Mouse (Mus musculus) heart, embryonic 11.5 days (tissue): ENCODE results near the gene Actn1. TPM values are rescaled to one million over a fixed set of nuclear protein-coding genes. Genes with fewer than 3 reads are reported as not detected.
A peak's percentile ranks its signal among the peaks of the same experiment; 100 is the strongest.

Experiments used
- ATAC-seq: fragments of 200-750 bp; cut with Nextera tagmentation; replicated peaks from 2 replicates; pipeline ENCODE4 v1.8.0; 2017; ENCODE audit warnings: moderate library complexity; ENCODE audit not compliant: insufficient number of reproducible peaks, low FRiP score, low TSS enrichment
- H3K27ac ChIP-seq: fragments of 300-500 bp; sonication (generic); 2 replicates; pipeline ENCODE4 v1.5.1; 2014; ENCODE audit warnings: mild to moderate bottlenecking, low read depth, low read length
- H3K27me3 ChIP-seq: fragments of 300-500 bp; sonication (generic); 2 replicates; pipeline ENCODE4 v1.6.1; 2014; ENCODE audit warnings: mild to moderate bottlenecking, low read length, mixed read lengths; ENCODE audit not compliant: control insufficient read depth, insufficient read depth
- H3K36me3 ChIP-seq: fragments of 300-500 bp; sonication (generic); 2 replicates; pipeline ENCODE4 v1.6.1; 2014; ENCODE audit warnings: mild to moderate bottlenecking, low read length, moderate library complexity, mixed read lengths; ENCODE audit not compliant: control insufficient read depth, insufficient read depth
- H3K4me1 ChIP-seq: fragments of 300-500 bp; sonication (generic); 2 replicates; pipeline ENCODE4 v1.6.1; 2014; ENCODE audit warnings: low read length; ENCODE audit not compliant: control insufficient read depth, insufficient read depth
- H3K4me2 ChIP-seq: fragments of 300-500 bp; sonication (generic); 2 replicates; pipeline ENCODE4 v1.6.1; 2014; ENCODE audit warnings: mild to moderate bottlenecking, moderate library complexity
- H3K4me3 ChIP-seq: fragments of 300-500 bp; sonication (generic); 2 replicates; pipeline ENCODE4 v1.5.1; 2014; ENCODE audit warnings: low read depth, low read length
- H3K9ac ChIP-seq: fragments of 300-500 bp; sonication (generic); 2 replicates; pipeline ENCODE4 v1.6.1; 2014; ENCODE audit warnings: mild to moderate bottlenecking, low read depth, low read length, moderate library complexity
- H3K9me3 ChIP-seq: fragments of 300-500 bp; sonication (generic); replicated peaks from 2 replicates; pipeline ENCODE4 v1.6.1; 2016; ENCODE audit warnings: low read length; ENCODE audit not compliant: control insufficient read depth
- WGBS: fragments of 180-500 bp; shearing (Covaris S2); extraction: QIAGEN DNeasy Blood & Tissue Kit; methylation state at CpG from one replicate; pipeline ENCODE4 v1.1.7; 2014; ENCODE audit not compliant: insufficient replicate concordance; 5-methylcytosine and 5-hydroxymethylcytosine counted together
- polyA plus RNA-seq: library from polyadenylated mRNA; unstranded; fragments of >200 nt; fragmentation: Nextera tagmentation; extraction: Ambion mirVana; gene quantifications from 2 replicates; pipeline ENCODE4 v1.2.1, GENCODE M21; 2014

The Actn1 gene
- polyA plus RNA-seq, 1 experiment from 2014 or later, result 53.2 TPM

DNA sequence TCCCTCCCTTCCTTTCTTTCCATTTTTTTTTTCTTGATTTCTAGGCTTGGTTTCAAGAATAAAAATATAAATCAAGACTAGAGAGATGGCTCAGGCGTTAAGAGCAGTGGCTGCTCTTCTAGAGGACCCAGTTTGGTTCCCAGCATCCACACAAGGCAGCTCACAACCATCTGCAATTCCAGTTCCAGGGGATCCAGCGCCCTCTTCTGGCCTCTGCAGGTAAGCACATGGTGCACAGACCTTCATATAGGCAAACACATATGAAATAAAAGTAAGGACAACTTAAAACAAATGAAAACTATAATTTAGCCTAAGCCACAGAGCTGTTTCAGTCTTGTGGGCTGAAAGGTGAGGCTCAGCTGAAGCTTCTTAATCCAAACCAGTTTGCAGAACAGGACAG lies 60.4 kb downstream of the Actn1 start:
- 62% methylated on average over 2 of the region's 2 CpGs for WGBS
- H3K4me1 ChIP-seq, result peaks cover 13% of the 10 kb centered on the region
- 0 out of 2 replicates have a peak, but pooled peaks cover 4% of the 10 kb centered on the region for H3K9me3 ChIP-seq
- no peaks in the 10 kb centered on the region for H3K27me3 ChIP-seq
- H3K36me3 ChIP-seq, result peaks cover 37% of the 10 kb centered on the region
- no peak overlapping the region for H3K9ac ChIP-seq
- no peak overlapping the region for H3K4me2 ChIP-seq
- H3K4me3 ChIP-seq, result no peak overlapping the region
- no peak for ATAC-seq
- peak overlapping the region; percentile 57; the same call in 1 of the 2 replicates for H3K27ac ChIP-seq

DNA sequence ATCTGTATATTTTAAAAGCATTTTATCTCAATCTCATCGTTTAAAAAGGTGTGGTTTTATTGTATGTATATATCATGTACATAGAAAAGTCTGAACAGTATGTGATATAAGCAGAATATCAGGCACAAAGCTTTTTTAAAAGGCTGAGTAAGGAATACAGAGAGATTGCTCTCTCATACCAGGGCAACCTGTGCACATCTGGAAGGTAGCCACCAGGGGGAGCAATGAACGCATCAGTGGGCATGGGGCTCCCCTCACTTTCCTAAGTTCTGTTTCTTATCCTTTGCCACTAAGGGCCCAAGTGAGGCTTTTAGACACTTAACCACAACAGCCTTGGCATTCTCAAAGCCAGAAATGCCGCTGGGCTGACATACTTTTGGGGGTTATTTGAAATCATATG lies 61.7 kb downstream of the Actn1 start:
- 0 out of 2 replicates have a peak overlapping the region, but pooled peaks have one; percentile 57 for H3K27ac ChIP-seq
- no peaks in the 10 kb centered on the region for H3K27me3 ChIP-seq
- 18% methylated on average over 3 of the region's 3 CpGs for WGBS
- no peak for ATAC-seq
- no peak overlapping the region for H3K4me3 ChIP-seq
- peaks cover 13% of the 10 kb centered on the region for H3K4me1 ChIP-seq
- H3K9ac ChIP-seq, result no peak overlapping the region
- H3K4me2 ChIP-seq, result no peak overlapping the region
- peaks cover 33% of the 10 kb centered on the region for H3K36me3 ChIP-seq
- 0 out of 2 replicates have a peak, but pooled peaks cover 4% of the 10 kb centered on the region for H3K9me3 ChIP-seq

DNA sequence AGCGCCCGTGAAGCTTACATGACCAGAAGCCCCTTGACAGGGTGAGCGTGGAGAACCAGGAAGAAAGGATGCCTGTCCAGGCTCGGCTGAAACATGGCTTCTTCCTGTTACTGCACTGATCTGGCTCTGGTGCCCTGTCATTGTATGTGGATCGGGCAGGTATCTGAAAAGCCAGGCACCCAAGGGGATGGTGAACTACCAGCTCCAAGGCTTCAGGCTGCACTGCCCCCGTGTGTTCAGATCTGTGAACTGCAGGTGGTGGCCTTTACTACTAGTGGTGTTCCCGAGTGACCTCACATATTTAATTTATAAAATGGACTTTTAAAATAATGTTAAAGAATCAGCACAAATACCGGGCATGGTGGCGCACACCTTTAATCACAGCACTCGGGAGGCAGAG lies 62.8 kb downstream of the Actn1 start:
- Histone ChIP-seq H3K36me3 (peaks cover 26% of the 10 kb centered on the region), H3K4me2 (no peak overlapping the region), H3K27me3 (no peaks in the 10 kb centered on the region), H3K9ac (no peak overlapping the region), H3K4me1 (peaks cover 8% of the 10 kb centered on the region; the same call in 1 of the 2 replicates), H3K27ac (no peak overlapping the region), H3K4me3 (no peak overlapping the region), H3K9me3 (0 out of 2 replicates have a peak, but pooled peaks cover 4% of the 10 kb centered on the region)
- no peak for ATAC-seq
- WGBS, result 77% methylated on average over 10 of the region's 10 CpGs

DNA sequence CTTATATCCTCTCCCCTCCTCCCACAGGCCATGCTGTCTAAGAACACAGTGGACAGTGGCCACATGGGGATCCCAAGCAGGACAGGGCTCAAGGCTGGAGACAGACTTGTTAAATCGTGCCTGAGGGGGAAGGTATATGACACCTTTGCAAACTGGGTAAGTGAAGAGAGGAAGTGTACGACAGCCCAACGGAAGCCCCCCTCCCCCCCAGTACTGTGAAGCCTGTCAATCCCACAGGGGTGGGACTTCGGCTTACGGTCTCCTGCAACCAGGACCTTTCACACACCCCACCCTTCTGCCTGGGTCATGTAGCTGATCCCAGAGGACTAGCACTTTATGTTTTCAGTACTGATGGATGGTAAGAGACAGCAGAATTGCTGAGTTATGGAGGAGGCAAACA lies 68.4 kb downstream of the Actn1 start:
- Histone ChIP-seq H3K4me1 (no peaks in the 10 kb centered on the region), H3K4me2 (no peak overlapping the region), H3K27me3 (no peaks in the 10 kb centered on the region), H3K27ac (no peak overlapping the region), H3K9me3 (no peaks in the 10 kb centered on the region), H3K36me3 (peaks cover 24% of the 10 kb centered on the region), H3K9ac (no peak overlapping the region), H3K4me3 (no peak overlapping the region)
- 82% methylated on average over 5 of the region's 5 CpGs for WGBS
- no peak for ATAC-seq

DNA sequence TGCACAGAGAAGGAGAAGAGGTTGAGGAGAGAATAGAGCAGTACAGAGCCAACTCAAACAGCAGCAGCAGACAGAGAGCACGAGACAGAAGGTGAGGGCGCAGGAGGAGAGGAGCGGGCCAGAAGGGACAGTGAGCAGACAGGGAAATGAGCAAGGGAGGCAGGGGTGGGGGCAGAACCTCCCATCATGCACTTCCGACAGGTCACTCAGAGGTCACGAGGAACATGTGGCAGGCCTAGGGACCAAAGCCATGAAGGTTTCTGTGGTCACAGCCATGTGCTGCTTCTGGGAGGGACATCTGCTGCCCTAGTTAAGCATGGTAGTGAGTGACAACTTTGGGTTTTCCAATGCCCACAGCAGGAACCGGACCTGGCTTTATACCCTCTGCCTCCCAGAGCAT lies 68.8 kb downstream of the Actn1 start:
- 84% methylated on average over 6 of the region's 6 CpGs for WGBS
- Histone ChIP-seq H3K4me1 (no peaks in the 10 kb centered on the region), H3K9ac (no peak overlapping the region), H3K4me2 (no peak overlapping the region), H3K4me3 (no peak overlapping the region), H3K27ac (no peak overlapping the region), H3K9me3 (no peaks in the 10 kb centered on the region), H3K36me3 (peaks cover 24% of the 10 kb centered on the region), H3K27me3 (no peaks in the 10 kb centered on the region)
- no peak for ATAC-seq

GRCm38 (mm10) chr12:80190915-80191314 lies 69.3 kb downstream of the Actn1 start:
- no peak overlapping the region for H3K4me3 ChIP-seq
- H3K27me3 ChIP-seq, result no peaks in the 10 kb centered on the region
- 91% methylated on average over 10 of the region's 10 CpGs for WGBS
- H3K36me3 ChIP-seq, result peaks cover 21% of the 10 kb centered on the region
- no peak overlapping the region for H3K9ac ChIP-seq
- no peaks in the 10 kb centered on the region for H3K4me1 ChIP-seq
- no peak overlapping the region for H3K27ac ChIP-seq
- no peak for ATAC-seq
- H3K9me3 ChIP-seq, result no peaks in the 10 kb centered on the region
- no peak overlapping the region for H3K4me2 ChIP-seq

DNA sequence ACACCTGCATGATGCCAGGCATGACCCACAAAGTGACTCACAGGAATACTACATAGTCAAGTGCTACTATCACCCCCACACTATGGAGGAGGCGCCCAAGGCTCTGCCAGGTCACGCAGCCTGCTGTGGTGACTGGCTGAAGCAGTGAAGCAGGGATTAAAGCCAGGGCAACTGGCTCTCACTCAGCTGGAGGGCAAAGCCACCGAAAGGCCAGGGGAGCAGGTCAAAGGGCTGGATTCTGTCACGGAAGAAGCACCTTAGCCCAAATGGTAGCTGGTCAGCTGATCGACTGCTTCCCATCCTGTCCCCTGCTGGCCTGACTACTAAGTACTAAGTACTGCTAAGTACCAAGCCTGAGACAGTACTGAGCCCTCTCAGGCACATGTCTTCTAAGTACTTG lies 76.1 kb downstream of the Actn1 start:
- no peak for ATAC-seq
- peaks cover 30% of the 10 kb centered on the region for H3K36me3 ChIP-seq

GRCm38 (mm10) chr12:80181831-80182230 lies 78.3 kb downstream of the Actn1 start:
- Histone ChIP-seq H3K27ac (no peak overlapping the region), H3K4me2 (no peak overlapping the region), H3K9ac (no peak overlapping the region), H3K4me3 (no peak overlapping the region), H3K36me3 (peaks cover 40% of the 10 kb centered on the region), H3K9me3 (no peaks in the 10 kb centered on the region), H3K4me1 (no peaks in the 10 kb centered on the region), H3K27me3 (no peaks in the 10 kb centered on the region)
- WGBS, result 81% methylated on average over 2 of the region's 2 CpGs
- ATAC-seq, result no peak

More for the DNA sequence above, 76.1 kb downstream of the Actn1 start:
- H3K4me3 ChIP-seq, result no peak overlapping the region
- 88% methylated on average over 5 of the region's 5 CpGs for WGBS
- H3K4me1 ChIP-seq, result no peaks in the 10 kb centered on the region
- H3K9ac ChIP-seq, result no peak overlapping the region
- no peaks in the 10 kb centered on the region for H3K9me3 ChIP-seq
- H3K4me2 ChIP-seq, result no peak overlapping the region
- no peaks in the 10 kb centered on the region for H3K27me3 ChIP-seq
- H3K27ac ChIP-seq, result no peak overlapping the region

DNA sequence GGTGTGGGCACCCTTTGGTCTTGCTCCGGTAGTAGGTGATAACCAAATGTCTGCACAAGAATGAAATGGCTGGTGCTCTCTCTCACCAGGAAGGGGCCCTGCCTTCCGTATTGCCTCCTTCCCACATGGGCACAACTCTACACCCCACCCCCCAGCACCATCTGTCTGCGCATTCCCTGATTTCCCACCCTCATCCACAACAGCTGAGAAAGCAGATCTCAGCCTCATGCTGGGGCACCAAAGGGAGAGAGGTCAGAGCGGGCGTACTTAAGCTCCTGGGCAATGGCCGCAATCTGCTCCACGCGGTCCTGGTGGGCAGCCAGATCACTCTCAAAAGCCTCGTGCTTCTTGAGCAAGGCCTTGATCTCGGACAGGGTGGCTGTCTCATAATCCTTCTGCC lies 82.1 kb downstream of the Actn1 start:
- H3K4me3 ChIP-seq, result no peak overlapping the region
- no peaks in the 10 kb centered on the region for H3K27me3 ChIP-seq
- ATAC-seq, result no peak
- H3K27ac ChIP-seq, result no peak overlapping the region
- no peaks in the 10 kb centered on the region for H3K9me3 ChIP-seq
- 72% methylated on average over 10 of the region's 10 CpGs for WGBS
- no peak overlapping the region for H3K9ac ChIP-seq
- H3K4me2 ChIP-seq, result no peak overlapping the region
- peaks cover 47% of the 10 kb centered on the region for H3K36me3 ChIP-seq
- H3K4me1 ChIP-seq, result no peaks in the 10 kb centered on the region
